Mouse (Mus musculus) cerebellum, adult 9-10 months (tissue): ENCODE data around the gene Zfp449.

Source experiments
- DNase-seq: peaks from one replicate; pipeline ENCODE4 v3.0.0; 2022

Zfp449 gene

GRCm38 (mm10) chrX:56346176-56346931 lies at the start of gene Zfp449:
Gene Zfp449 (plus strand): TSS chrX:56346400.
- peak; percentile 76 for DNase-seq

- DNase-seq: no peak
These were observed 38.6 kb upstream of the Zfp449 start for GRCm38 (mm10) chrX:56307597-56307996.

- no peak for DNase-seq
These were observed 33.4 kb upstream of the Zfp449 start for GRCm38 (mm10) chrX:56312813-56313212.

GRCm38 (mm10) chrX:56322096-56322495 lies 24.1 kb upstream of the Zfp449 start:
- DNase-seq: no peak

GRCm38 (mm10) chrX:56322731-56323130 lies 23.5 kb upstream of the Zfp449 start:
- DNase-seq: no peak

GRCm38 (mm10) chrX:56332046-56332445 lies 14.2 kb upstream of the Zfp449 start:
- no peak for DNase-seq

- DNase-seq: no peak
These were observed 5.9 kb upstream of the Zfp449 start for GRCm38 (mm10) chrX:56340305-56340704.

- DNase-seq: no peak
These were observed 3.3 kb upstream of the Zfp449 start for GRCm38 (mm10) chrX:56342921-56343320.

GRCm38 (mm10) chrX:56346932-56347253 lies 693 bp downstream of the Zfp449 start:
- peak; percentile 30 for DNase-seq

- peak; percentile 73 for DNase-seq
These were observed 28.4 kb downstream of the Zfp449 start, which contains the start of gene Smim10l2a for GRCm38 (mm10) chrX:56374431-56375128. Gene Smim10l2a (plus strand): TSS chrX:56374586.

GRCm38 (mm10) chrX:56380852-56381251 lies 34.7 kb downstream of the Zfp449 start:
- DNase-seq: no peak

GRCm38 (mm10) chrX:56384142-56384541 lies 37.9 kb downstream of the Zfp449 start:
- no peak for DNase-seq

GRCm38 (mm10) chrX:56404646-56405045 lies 58.4 kb downstream of the Zfp449 start:
- DNase-seq: no peak

GRCm38 (mm10) chrX:56405482-56405881 lies 59.3 kb downstream of the Zfp449 start:
- DNase-seq: no peak

- no peak for DNase-seq
These were observed 59.9 kb downstream of the Zfp449 start for GRCm38 (mm10) chrX:56406128-56406527.
